Mouse (Mus musculus) heart, embryonic 15.5 days (tissue): ENCODE results near the gene Alpk1. TPM values are rescaled to one million over a fixed set of nuclear protein-coding genes. Genes with fewer than 3 reads are reported as not detected.

Source experiments
- ATAC-seq: fragments of 200-750 bp; cut with Nextera tagmentation; replicated peaks from 2 replicates; pipeline ENCODE4 v1.8.0; 2017; ENCODE audit warnings: low read depth, moderate TSS enrichment; ENCODE audit not compliant: insufficient number of reproducible peaks, insufficient read depth, low FRiP score
- H3K27ac ChIP-seq: fragments of 300-500 bp; sonication (generic); 2 replicates; pipeline ENCODE4 v1.5.1; 2015; ENCODE audit warnings: mild to moderate bottlenecking, inconsistent platforms
- H3K27me3 ChIP-seq: fragments of 300-500 bp; sonication (generic); 2 replicates; pipeline ENCODE4 v1.6.1; 2015; ENCODE audit warnings: inconsistent platforms
- H3K36me3 ChIP-seq: fragments of 300-500 bp; sonication (generic); 2 replicates; pipeline ENCODE4 v1.6.1; 2015; ENCODE audit warnings: mild to moderate bottlenecking, inconsistent platforms
- H3K4me1 ChIP-seq: fragments of 300-500 bp; sonication (generic); replicated peaks from 2 replicates; pipeline ENCODE4 v1.6.1; 2015; ENCODE audit warnings: inconsistent platforms
- H3K4me2 ChIP-seq: fragments of 300-500 bp; sonication (generic); 2 replicates; pipeline ENCODE4 v1.6.1; 2015; ENCODE audit warnings: inconsistent platforms, mild to moderate bottlenecking, moderate library complexity
- H3K4me3 ChIP-seq: fragments of 300-500 bp; sonication (generic); 2 replicates; pipeline ENCODE4 v1.5.1; 2015; ENCODE audit warnings: mild to moderate bottlenecking, inconsistent platforms
- H3K9ac ChIP-seq: fragments of 300-500 bp; sonication (generic); 2 replicates; pipeline ENCODE4 v1.6.1; 2015; ENCODE audit warnings: mild to moderate bottlenecking, inconsistent platforms
- H3K9me3 ChIP-seq: fragments of 300-500 bp; sonication (generic); replicated peaks from 2 replicates; pipeline ENCODE4 v1.6.1; 2016; ENCODE audit warnings: inconsistent platforms
- WGBS: fragments of 180-500 bp; shearing (Covaris S2); methylation state at CpG from one replicate; pipeline ENCODE4 v1.1.7; 2015; ENCODE audit warnings: mixed read lengths; 5-methylcytosine and 5-hydroxymethylcytosine counted together
- polyA plus RNA-seq: library from polyadenylated mRNA; unstranded; fragments of >200 nt; fragmentation: Nextera tagmentation; extraction: Ambion mirVana; gene quantifications from 2 replicates; pipeline ENCODE4 v1.2.1, GENCODE M21; 2015

Alpk1 gene
- polyA plus RNA-seq, 1 experiment from 2014 or later = 1.3 TPM

GRCm38 (mm10) chr3:127625296-127625695 lies 155.0 kb downstream of the Alpk1 start:
- H3K9me3 ChIP-seq = no peaks in the 10 kb centered on the region
- peak overlapping the region; percentile 50 for H3K4me3 ChIP-seq
- peaks cover 73% of the 10 kb centered on the region for H3K27me3 ChIP-seq
- H3K27ac ChIP-seq = no peak overlapping the region
- no peak overlapping the region for H3K9ac ChIP-seq
- H3K36me3 ChIP-seq = no peaks in the 10 kb centered on the region
- H3K4me2 ChIP-seq = peak overlapping the region; percentile 88
- ATAC-seq = peak; percentile 70
- H3K4me1 ChIP-seq = peaks cover 21% of the 10 kb centered on the region
- WGBS = under 1% methylated on average over 36 of the region's 36 CpGs

Other genes starting within 250 kb of the Alpk1 start
- gene Larp7, start 227.2 kb downstream of the Alpk1 start, polyA plus RNA-seq = 46.9 and 58.9 TPM in 2 replicates
- gene Zgrf1, start 227.0 kb downstream of the Alpk1 start, polyA plus RNA-seq = 5.4 and 7.5 TPM in 2 replicates
- gene Neurog2, start 147.4 kb downstream of the Alpk1 start, polyA plus RNA-seq = not detected in 2 replicates
- gene Tifa, start 9.3 kb upstream of the Alpk1 start, polyA plus RNA-seq = 3.3 and 4.1 TPM in 2 replicates
- 21.7 and 30.7 TPM in 2 replicates for gene Ap1ar, start 57.0 kb upstream of the Alpk1 start, polyA plus RNA-seq
- 7.4 and 8.0 TPM in 2 replicates for gene Fam241a, start 115.8 kb upstream of the Alpk1 start, polyA plus RNA-seq